Mouse (Mus musculus) stomach, embryonic 15.5 days (tissue): ENCODE data around the gene Gadd45g. TPM values are rescaled to one million over a fixed set of nuclear protein-coding genes. Genes with fewer than 3 reads are reported as not detected.
"Not testable (repeated sequence)": the region's sequence is repeated elsewhere in the genome, so short reads cannot be mapped to it uniquely, and the experiment has no call there.

Source experiments
- ATAC-seq: fragments of 200-750 bp; cut with Nextera tagmentation; 2 replicates; pipeline ENCODE4 v1.8.0; 2017; ENCODE audit warnings: low read depth, moderate number of reproducible peaks, moderate TSS enrichment; ENCODE audit not compliant: insufficient read depth, low FRiP score
- H3K27ac ChIP-seq: fragments of 300-500 bp; sonication (generic); 2 replicates; pipeline ENCODE4 v1.5.1; 2015; ENCODE audit warnings: mild to moderate bottlenecking, inconsistent platforms
- H3K27me3 ChIP-seq: fragments of 300-500 bp; sonication (generic); replicated peaks from 2 replicates; pipeline ENCODE4 v1.6.1; 2015; ENCODE audit warnings: inconsistent platforms
- H3K36me3 ChIP-seq: fragments of 300-500 bp; sonication (generic); 2 replicates; pipeline ENCODE4 v1.6.1; 2015; ENCODE audit warnings: inconsistent platforms
- H3K4me1 ChIP-seq: fragments of 300-500 bp; sonication (generic); 2 replicates; pipeline ENCODE4 v1.6.1; 2015; ENCODE audit warnings: inconsistent platforms
- H3K4me2 ChIP-seq: fragments of 300-500 bp; sonication (generic); 2 replicates; pipeline ENCODE4 v1.6.1; 2015; ENCODE audit warnings: mild to moderate bottlenecking, inconsistent platforms
- H3K4me3 ChIP-seq: fragments of 300-500 bp; sonication (generic); replicated peaks from 2 replicates; pipeline ENCODE4 v1.5.1; 2015; ENCODE audit warnings: inconsistent platforms
- H3K9ac ChIP-seq: fragments of 300-500 bp; sonication (generic); 2 replicates; pipeline ENCODE4 v1.6.1; 2015; ENCODE audit warnings: inconsistent platforms
- H3K9me3 ChIP-seq: fragments of 300-500 bp; sonication (generic); 2 replicates; pipeline ENCODE4 v1.6.1; 2016; ENCODE audit warnings: inconsistent platforms
- WGBS: fragments of 180-500 bp; shearing (Covaris S2); methylation state at CpG from one replicate; pipeline ENCODE4 v1.1.7; 2015; 5-methylcytosine and 5-hydroxymethylcytosine counted together
- polyA plus RNA-seq: library from polyadenylated mRNA; unstranded; fragments of >200 nt; fragmentation: Nextera tagmentation; extraction: Ambion mirVana; gene quantifications from 2 replicates; pipeline ENCODE4 v1.2.1, GENCODE M21; 2015

The Gadd45g gene
- polyA plus RNA-seq, 1 experiment from 2014 or later, result 39.0 TPM

- Histone ChIP-seq H3K27me3 (no peaks in the 10 kb centered on the region), H3K4me1 (peaks cover 6% of the 10 kb centered on the region; the same call in 1 of the 2 replicates), H3K36me3 (no peaks in the 10 kb centered on the region), H3K9me3 (no peaks in the 10 kb centered on the region), H3K9ac (no peak overlapping the region), H3K4me2 (no peak overlapping the region), H3K4me3 (no peak overlapping the region), H3K27ac (peak overlapping the region; percentile 64)
- WGBS, result 68% methylated on average over 5 of the region's 5 CpGs
- no peak for ATAC-seq
Observed at GRCm38 (mm10) chr13:51816559-51817041, 29.9 kb upstream of the Gadd45g start.

- WGBS, result 60% methylated on average over 6 of the region's 6 CpGs
Observed at GRCm38 (mm10) chr13:51818170-51818943, 28.1 kb upstream of the Gadd45g start.

GRCm38 (mm10) chr13:51818944-51819326 is 27.5 kb upstream of the Gadd45g start:
- no peak overlapping the region for H3K9ac ChIP-seq
- H3K4me3 ChIP-seq, result no peak overlapping the region
- peaks cover 4% of the 10 kb centered on the region; the same call in 1 of the 2 replicates for H3K4me1 ChIP-seq
- no peak overlapping the region for H3K4me2 ChIP-seq
- no peaks in the 10 kb centered on the region for H3K9me3 ChIP-seq
- WGBS, result 45% methylated on average over 3 of the region's 3 CpGs
- ATAC-seq, result no peak
- H3K27me3 ChIP-seq, result no peaks in the 10 kb centered on the region
- H3K36me3 ChIP-seq, result no peaks in the 10 kb centered on the region
- no peak overlapping the region for H3K27ac ChIP-seq

More at GRCm38 (mm10) chr13:51818170-51818943, 28.1 kb upstream of the Gadd45g start:
- Histone ChIP-seq H3K27ac (no peak overlapping the region), H3K36me3 (no peaks in the 10 kb centered on the region), H3K9me3 (no peaks in the 10 kb centered on the region), H3K9ac (no peak overlapping the region), H3K4me1 (peaks cover 6% of the 10 kb centered on the region; the same call in 1 of the 2 replicates), H3K4me3 (no peak overlapping the region), H3K27me3 (no peaks in the 10 kb centered on the region), H3K4me2 (no peak overlapping the region)
- ATAC-seq, result no peak

- no peak overlapping the region for H3K4me2 ChIP-seq
- H3K27me3 ChIP-seq, result no peaks in the 10 kb centered on the region
- H3K27ac ChIP-seq, result no peak overlapping the region
- 65% methylated on average over 6 of the region's 6 CpGs for whole genome bisulfite sequencing
- H3K4me3 ChIP-seq, result no peak overlapping the region
- no peak for ATAC-seq
- H3K9ac ChIP-seq, result no peak overlapping the region
- peaks cover 3% of the 10 kb centered on the region; the same call in 1 of the 2 replicates for H3K4me1 ChIP-seq
- H3K9me3 ChIP-seq, result no peaks in the 10 kb centered on the region
- no peaks in the 10 kb centered on the region for H3K36me3 ChIP-seq
Observed at GRCm38 (mm10) chr13:51819351-51819750, 27.1 kb upstream of the Gadd45g start.

- no peaks in the 10 kb centered on the region for H3K27me3 ChIP-seq
- peaks cover 3% of the 10 kb centered on the region; the same call in 1 of the 2 replicates for H3K4me1 ChIP-seq
- ATAC-seq, result no peak
- no peak overlapping the region for H3K27ac ChIP-seq
- H3K4me3 ChIP-seq, result no peak overlapping the region
- no peak overlapping the region for H3K9ac ChIP-seq
- 53% methylated on average over 3 of the region's 3 CpGs for WGBS
- H3K9me3 ChIP-seq, result no peaks in the 10 kb centered on the region
- no peak overlapping the region for H3K4me2 ChIP-seq
- no peaks in the 10 kb centered on the region for H3K36me3 ChIP-seq
Observed at GRCm38 (mm10) chr13:51821988-51822387, 24.5 kb upstream of the Gadd45g start.

GRCm38 (mm10) chr13:51823822-51824495 is 22.5 kb upstream of the Gadd45g start:
- Histone ChIP-seq H3K4me2 (no peak overlapping the region), H3K9ac (no peak overlapping the region), H3K9me3 (no peaks in the 10 kb centered on the region), H3K27ac (no peak overlapping the region), H3K4me3 (no peak overlapping the region), H3K4me1 (peaks cover 3% of the 10 kb centered on the region; the same call in 1 of the 2 replicates), H3K36me3 (no peaks in the 10 kb centered on the region), H3K27me3 (no peaks in the 10 kb centered on the region)
- ATAC-seq, result no peak
- 41% methylated on average over 8 of the region's 8 CpGs for WGBS

GRCm38 (mm10) chr13:51830744-51831450 is 15.6 kb upstream of the Gadd45g start:
- Histone ChIP-seq H3K36me3 (no peaks in the 10 kb centered on the region), H3K4me2 (no peak overlapping the region), H3K4me1 (peaks cover 7% of the 10 kb centered on the region; the same call in 1 of the 2 replicates), H3K27ac (no peak overlapping the region), H3K9me3 (no peaks in the 10 kb centered on the region), H3K4me3 (no peak overlapping the region), H3K9ac (no peak overlapping the region), H3K27me3 (no peaks in the 10 kb centered on the region)
- whole genome bisulfite sequencing, result 37% methylated on average over 10 of the region's 10 CpGs
- ATAC-seq, result no peak

GRCm38 (mm10) chr13:51832491-51832890 is 14.0 kb upstream of the Gadd45g start:
- no peak overlapping the region for H3K9ac ChIP-seq
- H3K4me3 ChIP-seq, result no peak overlapping the region
- H3K27me3 ChIP-seq, result no peaks in the 10 kb centered on the region
- H3K9me3 ChIP-seq, result no peaks in the 10 kb centered on the region
- WGBS, result 79% methylated on average over 6 of the region's 6 CpGs
- peaks cover 7% of the 10 kb centered on the region; the same call in 1 of the 2 replicates for H3K4me1 ChIP-seq
- no peak overlapping the region for H3K4me2 ChIP-seq
- no peaks in the 10 kb centered on the region for H3K36me3 ChIP-seq
- ATAC-seq, result no peak
- no peak overlapping the region for H3K27ac ChIP-seq

- Histone ChIP-seq H3K36me3 (no peaks in the 10 kb centered on the region), H3K4me3 (no peak overlapping the region), H3K4me2 (no peak overlapping the region), H3K9ac (no peak overlapping the region), H3K4me1 (peaks cover 7% of the 10 kb centered on the region; the same call in 1 of the 2 replicates), H3K27ac (no peak overlapping the region), H3K27me3 (no peaks in the 10 kb centered on the region), H3K9me3 (no peaks in the 10 kb centered on the region)
- peak; percentile 18; the same call in 1 of the 2 replicates for ATAC-seq
- 50% methylated on average over 2 of the region's 2 CpGs for WGBS
Observed at GRCm38 (mm10) chr13:51833611-51834010, 12.9 kb upstream of the Gadd45g start.

- not testable (repeated sequence) for H3K4me1 ChIP-seq, H3K4me2 ChIP-seq, H3K4me3 ChIP-seq, H3K9me3 ChIP-seq, H3K36me3 ChIP-seq, H3K9ac ChIP-seq, ATAC-seq, H3K27ac ChIP-seq, H3K27me3 ChIP-seq
- WGBS, result 55% methylated on average over 8 of the region's 8 CpGs
Observed at GRCm38 (mm10) chr13:51834024-51834423, 12.5 kb upstream of the Gadd45g start.

GRCm38 (mm10) chr13:51834520-51834919 is 12.0 kb upstream of the Gadd45g start:
- 35% methylated on average over 2 of the region's 2 CpGs for WGBS
- Histone ChIP-seq H3K27ac (no peak overlapping the region), H3K4me2 (no peak overlapping the region), H3K9ac (no peak overlapping the region), H3K27me3 (no peaks in the 10 kb centered on the region; the same call in 1 of the 2 replicates), H3K9me3 (no peaks in the 10 kb centered on the region), H3K4me3 (no peak overlapping the region), H3K4me1 (peaks cover 7% of the 10 kb centered on the region; the same call in 1 of the 2 replicates), H3K36me3 (no peaks in the 10 kb centered on the region)
- no peak for ATAC-seq
